Mouse (Mus musculus) embryonic fibroblast, embryonic 13.5 days (primary cell): ENCODE results near the gene Nfatc4.
A peak's percentile ranks its signal among the peaks of the same experiment; 100 is the strongest.

Experiments
- CTCF ChIP-seq: IDR thresholded peaks from 2 replicates; pipeline ENCODE4 v1.5.1; 2011; ENCODE audit warnings: mild to moderate bottlenecking, control low read depth, low read length, moderate library complexity, borderline replicate concordance; ENCODE audit not compliant: insufficient read depth
- POLR2A ChIP-seq: IDR thresholded peaks from 2 replicates; pipeline ENCODE4 v1.6.1; 2011; ENCODE audit warnings: low read depth, mild to moderate bottlenecking, control low read depth, low read length, moderate library complexity

DNA sequence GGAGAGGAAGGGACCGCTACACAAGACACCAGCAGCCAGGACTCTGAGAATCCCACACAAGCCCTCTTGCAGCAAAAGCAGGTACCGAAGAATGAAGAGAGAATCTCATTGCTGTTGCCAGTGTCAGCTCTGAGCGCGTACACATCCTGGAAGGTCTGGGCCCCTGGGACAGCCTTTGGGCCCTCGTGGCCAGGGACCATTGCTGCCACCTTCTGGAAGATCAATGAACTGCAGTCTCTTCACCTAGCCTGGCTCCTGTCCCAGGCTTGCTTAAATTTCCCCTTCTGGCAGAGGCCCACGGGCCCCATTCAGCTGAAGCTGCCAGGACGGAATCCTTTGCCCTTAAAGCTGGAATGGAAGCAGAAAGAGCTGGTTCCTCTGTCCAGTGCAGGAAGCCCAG lies 40.8 kb downstream of the Nfatc4 start:
- no peak for TF ChIP-seq POLR2A
- TF ChIP-seq CTCF = peak; percentile 77
